Mouse (Mus musculus) testis, adult 2 months (tissue): Measurements from ENCODE around the gene B4galnt2. TPM values are rescaled to one million over a fixed set of nuclear protein-coding genes. Genes with fewer than 3 reads are reported as not detected.

Source experiments
- H3K27ac ChIP-seq: fragments of 200-500 bp; 2 replicates; pipeline ENCODE4 v1.5.1; 2012; ENCODE audit warnings: low read depth, low read length; ENCODE audit not compliant: control insufficient read depth, insufficient read depth
- H3K27me3 ChIP-seq: fragments of 200-500 bp; 2 replicates; pipeline ENCODE4 v1.6.1; 2012; ENCODE audit warnings: mild to moderate bottlenecking, low read length, moderate library complexity; ENCODE audit not compliant: control insufficient read depth, insufficient read depth
- H3K36me3 ChIP-seq: fragments of 200-500 bp; 2 replicates; pipeline ENCODE4 v1.6.1; 2012; ENCODE audit warnings: mild to moderate bottlenecking, low read length; ENCODE audit not compliant: control insufficient read depth, insufficient read depth
- H3K4me1 ChIP-seq: fragments of 200-500 bp; 2 replicates; pipeline ENCODE4 v1.6.1; 2012; ENCODE audit warnings: low read length; ENCODE audit not compliant: control insufficient read depth, insufficient read depth
- H3K4me3 ChIP-seq: fragments of 200-500 bp; 2 replicates; pipeline ENCODE4 v1.5.1; 2012; ENCODE audit warnings: low read depth, mild to moderate bottlenecking, low read length, moderate library complexity, mixed read lengths; ENCODE audit not compliant: control insufficient read depth
- CTCF ChIP-seq: fragments of 200-500 bp; IDR thresholded peaks from 2 replicates; pipeline ENCODE4 v1.5.1; 2012; ENCODE audit warnings: low read depth, mild to moderate bottlenecking, inconsistent platforms, low read length, moderate library complexity; ENCODE audit not compliant: control insufficient read depth, insufficient read depth, insufficient replicate concordance
- POLR2A ChIP-seq: fragments of 200-500 bp; IDR thresholded peaks from 2 replicates; pipeline ENCODE4 v1.6.1; 2012; ENCODE audit warnings: low read depth, mild to moderate bottlenecking, inconsistent platforms, low read length, moderate library complexity; ENCODE audit not compliant: control insufficient read depth
- polyA plus RNA-seq: library from polyadenylated mRNA; depleted of rRNA; stranded (reverse); fragments of >200 nt; gene quantifications from 2 replicates; pipeline ENCODE4 v1.2.3, GENCODE M21; 2012

Gene B4galnt2
- polyA plus RNA-seq, 1 experiment, result 0.35 TPM

- Histone ChIP-seq H3K4me1 (no peaks in the 10 kb centered on the region), H3K36me3 (no peaks in the 10 kb centered on the region), H3K27me3 (no peaks in the 10 kb centered on the region), H3K4me3 (no peak overlapping the region), H3K27ac (no peak overlapping the region)
- TF ChIP-seq CTCF, result no peak
- no peak for TF ChIP-seq POLR2A
Measured at GRCm38 (mm10) chr11:95843421-95843950, 71.2 kb downstream of the B4galnt2 start.

- H3K27me3 ChIP-seq, result no peaks in the 10 kb centered on the region
- H3K4me1 ChIP-seq, result no peaks in the 10 kb centered on the region
- no peaks in the 10 kb centered on the region for H3K36me3 ChIP-seq
- no peak overlapping the region for H3K27ac ChIP-seq
- no peak overlapping the region for H3K4me3 ChIP-seq
- TF ChIP-seq CTCF, result no peak
- no peak for TF ChIP-seq POLR2A
Measured at GRCm38 (mm10) chr11:95842953-95843352, 71.7 kb downstream of the B4galnt2 start.

GRCm38 (mm10) chr11:95842074-95842681 lies 72.5 kb downstream of the B4galnt2 start, which contains the start of gene Abi3:
Gene Abi3 (minus strand): TSS chr11:95842476.
- Histone ChIP-seq H3K27ac (no peak within 1 kb of the TSS), H3K27me3 (no peaks in the 10 kb centered on the region), H3K4me3 (peak within 1 kb of the TSS; percentile 4), H3K36me3 (no peaks in the 10 kb centered on the region), H3K4me1 (no peaks in the 10 kb centered on the region; the same call in 1 of the 2 replicates)
- no peak for TF ChIP-seq POLR2A
- no peak for TF ChIP-seq CTCF

- no peak for TF ChIP-seq POLR2A
- TF ChIP-seq CTCF, result no peak
- Histone ChIP-seq H3K27ac (no peak overlapping the region), H3K4me1 (no peaks in the 10 kb centered on the region; the same call in 1 of the 2 replicates), H3K4me3 (peak overlapping the region; percentile 4), H3K27me3 (no peaks in the 10 kb centered on the region), H3K36me3 (no peaks in the 10 kb centered on the region)
Measured at GRCm38 (mm10) chr11:95841498-95841830, 73.2 kb downstream of the B4galnt2 start.

GRCm38 (mm10) chr11:95840694-95841497 lies 73.8 kb downstream of the B4galnt2 start:
- no peaks in the 10 kb centered on the region for H3K36me3 ChIP-seq
- no peaks in the 10 kb centered on the region; the same call in 1 of the 2 replicates for H3K4me1 ChIP-seq
- H3K27ac ChIP-seq, result no peak overlapping the region
- no peak overlapping the region; the same call in 1 of the 2 replicates for H3K4me3 ChIP-seq
- TF ChIP-seq POLR2A (no peak), CTCF (no peak)
- no peaks in the 10 kb centered on the region for H3K27me3 ChIP-seq

- TF ChIP-seq CTCF (no peak), POLR2A (no peak)
- no peaks in the 10 kb centered on the region for H3K27me3 ChIP-seq
- no peak overlapping the region for H3K4me3 ChIP-seq
- no peaks in the 10 kb centered on the region for H3K36me3 ChIP-seq
- no peaks in the 10 kb centered on the region; the same call in none of the 2 replicates for H3K4me1 ChIP-seq
- no peak overlapping the region for H3K27ac ChIP-seq
Measured at GRCm38 (mm10) chr11:95838999-95839868, 75.5 kb downstream of the B4galnt2 start.
